Mouse (Mus musculus) layer of hippocampus, adult 6 months (tissue): Measurements from ENCODE around the gene Gm8127. TPM values are rescaled to one million over a fixed set of nuclear protein-coding genes. Genes with fewer than 3 reads are reported as not detected.

Experiments used
- long read RNA-seq, 2 experiments: library from polyadenylated mRNA; unstranded; transcript quantifications; one replicate each; pipeline ENCODE4 v2.0.0; 2019 to 2020
- polyA plus RNA-seq: library from polyadenylated mRNA; unstranded; fragments of <200 nt; fragmentation: Nextera tagmentation; gene quantifications from 2 replicates; pipeline ENCODE4 v1.2.3, GENCODE M21; 2021

Gm8127 gene
- polyA plus RNA-seq = not detected in 2 replicates
- long read RNA-seq, experiment 1 = 0 reads
- long read RNA-seq, experiment 2 = 0 reads

DNA sequence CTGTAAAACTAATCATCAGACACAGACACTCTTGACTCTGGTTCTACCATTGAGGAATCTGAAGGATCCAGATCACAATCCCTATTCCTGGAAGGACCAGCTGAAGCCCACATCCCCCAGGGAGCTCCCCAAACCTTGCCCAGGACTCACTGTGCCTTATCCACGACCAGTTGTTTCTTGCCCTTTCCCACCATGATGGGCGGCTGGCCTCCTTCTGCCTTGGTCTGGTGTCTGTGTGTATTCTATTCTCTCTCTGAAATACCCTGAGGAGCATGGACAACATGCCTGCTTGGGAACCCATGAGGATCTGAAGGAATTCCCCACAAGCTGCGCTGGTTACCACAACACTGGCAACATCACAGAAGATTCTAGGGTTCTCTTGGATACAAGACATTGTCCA is at the start of gene Gm8127:
Gm8127 (minus strand) TSS at position 330 of the 400 bp plus-strand sequence.

DNA sequence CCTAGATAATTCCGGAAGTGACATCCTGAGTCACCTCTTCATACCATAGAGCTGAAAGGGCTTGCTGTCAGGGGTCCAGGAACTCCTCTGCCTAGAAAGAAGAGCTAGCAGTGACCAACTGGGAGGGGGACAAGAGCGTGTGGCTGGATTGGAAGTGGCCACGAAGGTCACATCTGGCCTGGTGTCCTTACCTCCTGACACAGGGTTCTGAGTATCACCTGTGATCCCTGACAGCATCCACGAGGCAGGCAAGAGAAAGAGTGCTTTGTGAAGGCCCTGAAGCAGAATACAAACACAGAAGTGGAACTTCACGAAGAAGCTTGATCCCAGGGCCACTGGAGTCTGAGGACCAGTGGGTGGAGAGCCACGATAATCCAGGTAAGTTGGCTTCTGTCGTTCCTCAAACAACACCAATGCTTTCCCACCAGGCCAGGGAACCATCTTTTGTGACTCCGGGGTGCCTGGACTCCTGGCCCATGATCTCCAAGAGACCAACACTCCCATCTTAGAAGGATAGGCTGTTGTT is 18.6 kb downstream of the Gm8127 start, which contains the start of gene Gm9732:
Gm9732 (plus strand) TSS at position 51 of the 526 bp plus-strand sequence.

DNA sequence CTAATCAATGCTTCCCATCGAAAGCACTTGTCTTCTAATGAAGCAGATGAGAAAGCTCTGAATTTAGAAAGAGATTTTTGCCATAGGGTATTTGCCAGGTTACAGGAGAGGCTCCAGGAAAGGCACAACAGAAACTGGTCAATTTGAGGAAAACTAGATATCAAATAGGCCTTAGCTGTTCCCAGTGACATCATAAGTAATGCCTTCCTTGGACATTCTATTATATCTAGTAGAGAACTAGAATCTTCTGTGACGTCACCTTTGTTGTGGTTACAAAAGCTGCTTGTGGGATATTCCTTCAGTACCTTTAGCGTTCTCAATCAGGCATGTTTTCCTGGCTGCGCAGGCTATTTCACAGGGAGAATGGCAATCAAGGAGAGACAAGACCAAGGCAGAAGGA is 35.3 kb downstream of the Gm8127 start, which contains the start of gene Gm8126:
Gm8126 (plus strand) TSS at position 301 of the 400 bp plus-strand sequence.

Other genes with a start within 250 kb of the Gm8127 start
- gene Gm8094, start 217.2 kb downstream of the Gm8127 start, polyA plus RNA-seq = not detected in 2 replicates
- gene Gm8104, start 193.2 kb downstream of the Gm8127 start, polyA plus RNA-seq = 0.16 TPM in 1 of 2 replicates, not detected in the other
- gene Gm7233, start 114.0 kb downstream of the Gm8127 start, polyA plus RNA-seq = not detected in 2 replicates
- gene Gm8122, start 58.5 kb downstream of the Gm8127 start, polyA plus RNA-seq = not detected in 2 replicates
- gene Gm8126, start 35.2 kb downstream of the Gm8127 start, polyA plus RNA-seq = not detected in 2 replicates
- not detected in 2 replicates for gene Gm9732, start 18.8 kb downstream of the Gm8127 start, polyA plus RNA-seq
- not detected in 2 replicates for gene 1700001F09Rik, start 54.0 kb upstream of the Gm8127 start, polyA plus RNA-seq
- not detected in 2 replicates for gene Gm8138, start 122.5 kb upstream of the Gm8127 start, polyA plus RNA-seq
- not detected in 2 replicates for gene Gm5799, start 249.7 kb upstream of the Gm8127 start, polyA plus RNA-seq